Mouse (Mus musculus): ENCODE data around the gene Gmppa. TPM values are rescaled to one million over a fixed set of nuclear protein-coding genes. Genes with fewer than 3 reads are reported as not detected.

Gene Gmppa
- total RNA-seq, 2 experiments from 2014 or later = 88.3 to 133 TPM

- peak; percentile 84 for ATAC-seq (replicated peaks; ENCODE audit: poor library complexity, severe bottlenecking)
Measured at GRCm38 (mm10) chr1:75478916-75479634, 43.3 kb downstream of the Gmppa start, which contains the start of the genes Chpf and Tmem198. Gene Chpf (minus strand): TSS chr1:75479307. Gene Tmem198 (plus strand): TSS chr1:75479532.

GRCm38 (mm10) chr1:75479635-75479989 lies 43.9 kb downstream of the Gmppa start:
- ATAC-seq (replicated peaks; ENCODE audit: poor library complexity, severe bottlenecking) = no peak

DNA sequence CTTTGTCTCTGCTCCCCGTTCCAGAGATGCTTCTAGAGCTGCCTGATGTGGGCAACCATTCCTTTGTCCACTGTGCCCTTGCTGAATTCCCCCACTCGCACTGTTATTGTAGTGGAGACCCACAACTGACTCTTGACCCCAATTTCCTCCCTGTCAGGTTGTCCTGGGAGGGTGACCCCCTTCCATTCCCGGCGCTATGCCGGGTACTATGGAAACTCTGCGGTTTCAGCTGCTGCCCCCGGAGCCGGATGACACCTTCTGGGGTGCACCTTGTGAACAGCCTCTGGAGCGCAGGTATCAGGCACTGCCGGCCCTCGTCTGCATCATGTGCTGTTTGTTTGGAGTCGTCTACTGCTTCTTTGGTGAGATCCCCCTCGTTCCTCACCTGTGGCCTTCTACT lies 44.3 kb downstream of the Gmppa start:
- no peak for ATAC-seq (replicated peaks; ENCODE audit: poor library complexity, severe bottlenecking)

GRCm38 (mm10) chr1:75480735-75481134 lies 45.0 kb downstream of the Gmppa start:
- no peak for ATAC-seq (replicated peaks; ENCODE audit: poor library complexity, severe bottlenecking)

DNA sequence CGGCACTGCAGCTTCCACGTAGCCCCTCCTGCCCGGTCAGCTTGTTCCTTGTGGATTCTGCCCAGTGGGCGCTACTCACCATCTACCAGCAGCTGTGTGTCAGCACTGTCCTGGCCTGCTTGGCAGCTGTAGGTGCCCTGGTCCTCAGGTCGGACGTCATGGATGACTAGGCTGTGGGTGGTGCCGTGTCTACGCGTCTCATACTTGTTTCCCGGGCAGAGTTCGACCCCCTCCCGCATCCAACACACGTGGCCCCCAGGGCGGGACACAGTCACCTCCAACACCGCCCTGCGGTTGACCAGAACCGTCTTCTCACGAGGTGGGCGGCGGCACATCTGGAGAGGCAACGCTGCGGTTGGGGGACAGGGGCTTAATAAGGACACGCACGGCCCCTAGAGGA lies 50.8 kb downstream of the Gmppa start:
- ATAC-seq (replicated peaks; ENCODE audit: poor library complexity, severe bottlenecking) = peak; percentile 17; the same call in 1 of the 2 replicates

DNA sequence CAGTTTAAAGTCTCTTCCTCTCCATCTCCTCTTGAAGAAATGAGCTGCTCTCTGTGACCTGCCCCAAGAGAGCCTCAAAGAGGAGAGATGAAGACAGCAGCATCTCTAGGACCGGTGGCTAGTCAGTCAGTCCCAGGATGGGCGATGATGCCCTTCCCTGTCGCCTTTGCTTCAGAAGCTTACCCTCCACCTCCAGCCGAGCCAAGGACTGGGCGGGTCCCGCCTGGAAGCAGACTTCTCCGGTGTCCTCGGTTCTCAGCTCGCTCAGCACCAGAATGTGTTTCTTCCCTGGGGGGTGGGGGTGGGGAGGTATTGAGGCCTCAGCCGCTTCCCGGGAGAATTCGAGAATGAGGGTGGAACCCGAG lies 51.3 kb downstream of the Gmppa start:
- no peak for ATAC-seq (replicated peaks; ENCODE audit: poor library complexity, severe bottlenecking)

DNA sequence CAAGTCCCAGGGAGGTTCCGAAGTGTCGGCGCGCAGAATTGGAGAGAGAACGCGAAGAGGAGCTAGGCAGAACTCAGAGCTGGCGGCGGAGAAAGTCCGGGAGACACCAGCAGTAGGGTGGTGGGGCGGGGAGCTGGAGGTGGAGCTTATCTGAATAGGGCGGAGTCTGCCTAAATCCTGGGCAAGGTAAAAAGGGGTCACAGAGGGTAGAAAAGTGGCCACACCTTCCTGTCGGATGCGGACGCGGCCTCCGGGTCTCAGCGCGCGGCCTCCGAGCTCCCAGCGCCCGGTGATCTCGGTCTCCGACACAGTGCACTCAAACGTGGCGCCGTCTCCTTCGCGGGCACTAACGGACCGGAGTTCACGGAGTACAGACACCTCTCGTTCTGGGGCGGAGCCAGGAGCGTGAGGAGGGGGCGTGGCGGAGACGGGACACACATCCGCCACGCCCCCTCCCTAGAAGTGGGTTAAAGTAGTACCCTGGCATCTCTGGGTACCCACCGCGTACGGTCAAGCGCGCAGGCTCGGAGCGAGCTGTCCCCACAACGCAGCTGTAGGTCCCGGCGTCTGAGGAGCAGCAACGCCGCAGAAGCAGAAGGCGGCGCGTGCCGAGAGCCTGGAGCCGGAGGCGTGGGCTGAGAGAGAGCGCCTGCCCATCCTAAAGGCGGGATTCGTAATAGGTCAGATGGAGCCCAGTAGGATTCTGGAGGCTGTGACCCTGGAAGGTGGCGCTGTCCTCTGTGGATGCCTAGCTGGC lies 51.9 kb downstream of the Gmppa start:
- ATAC-seq (replicated peaks; ENCODE audit: poor library complexity, severe bottlenecking) = peak; percentile 40

GRCm38 (mm10) chr1:75490785-75491551 lies 55.2 kb downstream of the Gmppa start:
- ATAC-seq (replicated peaks; ENCODE audit: poor library complexity, severe bottlenecking) = no peak

DNA sequence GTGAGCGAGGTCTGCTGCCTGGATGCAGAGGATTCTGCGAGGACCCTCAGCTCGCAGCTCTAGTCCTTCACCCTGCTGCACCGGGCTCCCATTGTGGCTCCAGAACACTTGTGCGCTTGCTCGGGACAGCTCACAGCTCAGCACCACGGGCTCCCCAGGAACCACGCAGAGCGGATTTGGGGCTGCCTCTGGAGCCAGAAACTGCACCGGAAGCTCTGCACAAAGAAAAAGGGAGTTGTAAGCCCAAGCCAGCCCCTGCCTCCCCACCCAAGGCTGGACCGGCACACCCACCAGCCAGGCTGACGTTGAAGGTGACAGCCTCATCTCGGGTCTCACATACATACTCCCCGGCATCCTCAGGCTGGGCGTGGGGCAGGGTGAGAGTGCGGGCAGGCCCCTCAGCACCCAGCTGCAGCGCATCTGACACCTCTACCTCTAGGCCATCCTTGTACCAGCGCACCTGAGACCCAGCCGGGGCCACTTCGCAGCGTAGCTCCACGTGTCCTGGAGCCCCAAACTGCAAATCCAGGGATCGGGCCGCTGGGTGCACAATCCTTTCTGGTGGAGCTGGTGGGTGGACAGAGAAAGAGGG lies 56.9 kb downstream of the Gmppa start:
- no peak for ATAC-seq (replicated peaks; ENCODE audit: poor library complexity, severe bottlenecking)

Other genes with a start within 250 kb of the Gmppa start
- 11.3 and 11.6 TPM in 2 replicates for gene Ankzf1, start 243.8 kb upstream of the Gmppa start, total RNA-seq (2014; fragmentation: Nextera tagmentation)
- 20.0 and 20.9 TPM in 2 replicates for gene Ankzf1, start 243.8 kb upstream of the Gmppa start, total RNA-seq (2017)
- gene Atg9a, start 243.7 kb upstream of the Gmppa start, total RNA-seq (2014; fragmentation: Nextera tagmentation) = 21.5 and 25.7 TPM in 2 replicates
- 5.1 and 13.4 TPM in 2 replicates for gene Atg9a, start 243.7 kb upstream of the Gmppa start, total RNA-seq (2017)
- 37.1 and 57.6 TPM in 2 replicates for gene Glb1l, start 225.1 kb upstream of the Gmppa start, total RNA-seq (2014; fragmentation: Nextera tagmentation)
- gene Glb1l, start 225.1 kb upstream of the Gmppa start, total RNA-seq (2017) = 13.0 and 15.0 TPM in 2 replicates
- 212 and 224 TPM in 2 replicates for gene Stk16, start 225.1 kb upstream of the Gmppa start, total RNA-seq (2014; fragmentation: Nextera tagmentation)
- gene Stk16, start 225.1 kb upstream of the Gmppa start, total RNA-seq (2017) = 152 and 160 TPM in 2 replicates
- 541 and 690 TPM in 2 replicates for gene Tuba4a, start 216.1 kb upstream of the Gmppa start, total RNA-seq (2014; fragmentation: Nextera tagmentation)
- gene Tuba4a, start 216.1 kb upstream of the Gmppa start, total RNA-seq (2017) = 491 and 534 TPM in 2 replicates
- not detected in 2 replicates for gene A630095N17Rik, start 203.8 kb upstream of the Gmppa start, total RNA-seq (2014; fragmentation: Nextera tagmentation)
- gene A630095N17Rik, start 203.8 kb upstream of the Gmppa start, total RNA-seq (2017) = 2.7 TPM in 1 of 2 replicates, not detected in the other
- 0.66 and 4.1 TPM in 2 replicates for gene Dnajb2, start 199.5 kb upstream of the Gmppa start, total RNA-seq (2014; fragmentation: Nextera tagmentation)
- gene Dnajb2, start 199.5 kb upstream of the Gmppa start, total RNA-seq (2017) = 1.5 and 1.6 TPM in 2 replicates
- not detected in 2 replicates for gene Ptprn, start 171.4 kb upstream of the Gmppa start, total RNA-seq (2014; fragmentation: Nextera tagmentation)
- gene Ptprn, start 171.4 kb upstream of the Gmppa start, total RNA-seq (2017) = not detected in 2 replicates
- gene Resp18, start 157.5 kb upstream of the Gmppa start, total RNA-seq (2014; fragmentation: Nextera tagmentation) = not detected in 2 replicates
- not detected in 2 replicates for gene Resp18, start 157.5 kb upstream of the Gmppa start, total RNA-seq (2017)
- gene Dnpep, start 117.9 kb upstream of the Gmppa start, total RNA-seq (2014; fragmentation: Nextera tagmentation) = 35.6 and 44.7 TPM in 2 replicates
- 26.6 and 47.7 TPM in 2 replicates for gene Dnpep, start 117.9 kb upstream of the Gmppa start, total RNA-seq (2017)
- gene Des, start 75.6 kb upstream of the Gmppa start, total RNA-seq (2014; fragmentation: Nextera tagmentation) = not detected in 2 replicates
- not detected in 2 replicates for gene Des, start 75.6 kb upstream of the Gmppa start, total RNA-seq (2017)
- not detected in 2 replicates for gene Speg, start 60.6 kb upstream of the Gmppa start, total RNA-seq (2014; fragmentation: Nextera tagmentation)
- 0.05 TPM in 1 of 2 replicates, not detected in the other for gene Speg, start 60.6 kb upstream of the Gmppa start, total RNA-seq (2017)
- not detected in 2 replicates for gene Asic4, start 14.5 kb downstream of the Gmppa start, total RNA-seq (2014; fragmentation: Nextera tagmentation)
- not detected in 2 replicates for gene Asic4, start 14.5 kb downstream of the Gmppa start, total RNA-seq (2017)
- 2.5 TPM in 1 of 2 replicates, not detected in the other for gene Chpf, start 43.4 kb downstream of the Gmppa start, total RNA-seq (2014; fragmentation: Nextera tagmentation)
- 0.62 and 1.0 TPM in 2 replicates for gene Chpf, start 43.4 kb downstream of the Gmppa start, total RNA-seq (2017)
- gene Tmem198, start 43.6 kb downstream of the Gmppa start, total RNA-seq (2014; fragmentation: Nextera tagmentation) = not detected in 2 replicates
- not detected in 2 replicates for gene Tmem198, start 43.6 kb downstream of the Gmppa start, total RNA-seq (2017)
- not detected in 2 replicates for gene Obsl1, start 70.5 kb downstream of the Gmppa start, total RNA-seq (2014; fragmentation: Nextera tagmentation)
- not detected in 2 replicates for gene Obsl1, start 70.5 kb downstream of the Gmppa start, total RNA-seq (2017)
- gene Inha, start 71.1 kb downstream of the Gmppa start, total RNA-seq (2014; fragmentation: Nextera tagmentation) = not detected in 2 replicates
- gene Inha, start 71.1 kb downstream of the Gmppa start, total RNA-seq (2017) = not detected in 2 replicates
- 15.4 and 17.3 TPM in 2 replicates for gene Stk11ip, start 85.6 kb downstream of the Gmppa start, total RNA-seq (2014; fragmentation: Nextera tagmentation)
- 7.9 and 23.2 TPM in 2 replicates for gene Stk11ip, start 85.6 kb downstream of the Gmppa start, total RNA-seq (2017)
- not detected in 2 replicates for gene Slc4a3, start 110.3 kb downstream of the Gmppa start, total RNA-seq (2014; fragmentation: Nextera tagmentation)
- not detected in 2 replicates for gene Slc4a3, start 110.3 kb downstream of the Gmppa start, total RNA-seq (2017)